Mouse (Mus musculus) embryonic fibroblast, embryonic 13.5 days (primary cell): ENCODE results near the gene Tada1.

ENCODE experiments used
- CTCF ChIP-seq: IDR thresholded peaks from 2 replicates; pipeline ENCODE4 v1.5.1; 2011; ENCODE audit warnings: mild to moderate bottlenecking, control low read depth, low read length, moderate library complexity, borderline replicate concordance; ENCODE audit not compliant: insufficient read depth
- POLR2A ChIP-seq: IDR thresholded peaks from 2 replicates; pipeline ENCODE4 v1.6.1; 2011; ENCODE audit warnings: low read depth, mild to moderate bottlenecking, control low read depth, low read length, moderate library complexity

- TF ChIP-seq CTCF = no peak
- TF ChIP-seq POLR2A = no peak
These were observed 16.8 kb downstream of the Tada1 start for GRCm38 (mm10) chr1:166395661-166396060.
